Mouse (Mus musculus) megakaryocyte, embryonic 14.5 days (primary cell): ENCODE measurements at regions not wholly inside any gene's neighbourhood (a gene's known extent, or its start where the extent isn't known, plus 50 kb on each side); places are given as distances from the start of the nearest gene placed in this dataset.

Experiments used
- FLI1 ChIP-seq: IDR thresholded peaks from 2 replicates; pipeline ENCODE4 v1.6.1; 2012; ENCODE audit warnings: low read length, inconsistent platforms, mixed read lengths
- GATA1 ChIP-seq: IDR thresholded peaks from 3 replicates; pipeline ENCODE4 v1.6.1; 2012; ENCODE audit warnings: mixed read lengths, low read length, inconsistent platforms, borderline replicate concordance

DNA sequence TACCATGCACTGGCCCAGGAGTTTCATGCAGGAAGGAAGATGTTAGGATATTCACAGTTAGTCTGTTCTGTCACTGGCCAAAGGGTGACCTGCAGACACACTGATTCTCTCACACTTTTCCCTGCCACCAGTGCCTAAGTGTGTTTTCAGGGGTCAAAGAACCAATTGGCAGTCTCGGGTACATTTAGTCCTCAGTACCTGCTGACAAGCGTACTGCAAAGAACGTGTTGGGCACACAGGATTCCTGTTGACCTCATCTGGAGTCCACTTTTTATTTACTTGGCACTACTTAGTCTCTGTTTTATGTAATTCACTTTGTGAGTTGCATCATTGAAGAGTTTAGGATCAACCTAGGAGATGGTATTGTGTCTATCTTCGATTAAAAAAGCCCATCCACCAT lies 579.8 kb downstream of the Fam19a2 start:
- TF ChIP-seq GATA1 (no peak), FLI1 (no peak)
